In genomic region chr5:37244161-37244560, GRCm38 (mm10) we compare ENCODE assay signal across 8 mouse cellular contexts. TPM values are rescaled to one million over a fixed set of nuclear protein-coding genes. Genes with fewer than 3 reads are reported as not detected.
DNase-seq lines count a peak whose midpoint lies in the region; ATAC-seq lines count a peak whose summit lies in the region.

No protein-coding gene starts in this region.

- H3K36me3 ChIP-seq in hindbrain, embryonic 10.5 days: no peaks in the 10 kb centered on the region
- H3K36me3 ChIP-seq in midbrain, embryonic 10.5 days: no peaks in the 10 kb centered on the region

- H3K27ac ChIP-seq in hindbrain, embryonic 10.5 days: peak overlapping the region; percentile 94
- peak overlapping the region; percentile 95 for H3K27ac ChIP-seq in midbrain, embryonic 10.5 days (replicated peaks)

- H3K4me1 ChIP-seq in hindbrain, embryonic 10.5 days (replicated peaks): peaks cover 86% of the 10 kb centered on the region
- peaks cover 78% of the 10 kb centered on the region for H3K4me1 ChIP-seq in midbrain, embryonic 10.5 days

- peak; percentile 80 for DNase-seq in R1 (ENCODE audit: low read depth, low spot score)
- peak; percentile 60 to 68 for DNase-seq in cerebellum, postnatal 36 days
- peak; percentile 67 for DNase-seq in hindbrain, embryonic 10.5 days (ENCODE audit: low spot score)
- DNase-seq in midbrain, embryonic 10.5 days (ENCODE audit: low spot score): peak; percentile 65
- DNase-seq in yolk sac, embryonic 10.5 days (ENCODE audit: low spot score): peak; percentile 11
- no peak for DNase-seq in adrenal gland, postnatal 4 days (ENCODE audit: low spot score in 2 of 2)
- no peak for DNase-seq in thymus, adult 18-20 months

- no peaks in the 10 kb centered on the region for H3K9me3 ChIP-seq in hindbrain, embryonic 10.5 days
- no peaks in the 10 kb centered on the region for H3K9me3 ChIP-seq in midbrain, embryonic 10.5 days (replicated peaks)

- WGBS in hindbrain, embryonic 10.5 days: 1% methylated on average over 13 of the region's 13 CpGs
- 3% methylated on average over 13 of the region's 13 CpGs for WGBS in midbrain, embryonic 10.5 days

- ATAC-seq in megakaryocyte, adult 5-6 weeks (ENCODE audit: poor library complexity, severe bottlenecking): no peak

- peak overlapping the region; percentile 80 for H3K4me3 ChIP-seq in hindbrain, embryonic 10.5 days
- peak overlapping the region; percentile 87 for H3K4me3 ChIP-seq in midbrain, embryonic 10.5 days

- H3K27me3 ChIP-seq in hindbrain, embryonic 10.5 days (ENCODE audit: insufficient read depth, poor library complexity, severe bottlenecking): peaks cover 77% of the 10 kb centered on the region
- peaks cover 79% of the 10 kb centered on the region for H3K27me3 ChIP-seq in midbrain, embryonic 10.5 days (ENCODE audit: low read depth, poor library complexity, severe bottlenecking)

RNA-seq across cellular contexts. Expression of gene Crmp1, which starts 2.4 kb away (rescaled TPM):
- 178 and 407 TPM in 2 replicates for polyA plus RNA-seq in hindbrain, embryonic 10.5 days (2016; fragmentation: Nextera tagmentation; extraction: Ambion mirVana)
- 142 and 235 TPM in 2 replicates for polyA plus RNA-seq in midbrain, embryonic 10.5 days (2016; fragmentation: Nextera tagmentation; extraction: Ambion mirVana)
- 0.04 and 0.32 TPM in 2 replicates for total RNA-seq in megakaryocyte, adult 5-6 weeks (2015)
- not detected in 2 replicates for total RNA-seq in megakaryocyte, adult 5-6 weeks (2017)
- 10 to 100 TPM; 34.1 to 41.3 TPM for total RNA-seq in adrenal gland, postnatal 4 days (2021)

Comparison
In these comparisons a context has a peak if more than half of its experiments do, and no peak if none do; other contexts are left out.
1. DNase-seq: peak in R1 (single experiment), cerebellum, postnatal 36 days (2 of 2), hindbrain, embryonic 10.5 days (single experiment), midbrain, embryonic 10.5 days (single experiment) and yolk sac, embryonic 10.5 days (single experiment); none in adrenal gland, postnatal 4 days (0 of 2) and thymus, adult 18-20 months (0 of 2).
2. RNA of gene Crmp1, which starts 2.4 kb away (total RNA-seq): 34.1 to 41.3 TPM in adrenal gland, postnatal 4 days; 0.04 to 0.32 TPM in megakaryocyte, adult 5-6 weeks; every median in the first group is over 10 times any median in the second.